Mouse (Mus musculus): ENCODE results near the gene Klhl10. TPM values are rescaled to one million over a fixed set of nuclear protein-coding genes. Genes with fewer than 3 reads are reported as not detected.
A peak's percentile ranks its signal among the peaks of the same experiment; 100 is the strongest.

Gene Klhl10
- total and polyA plus RNA-seq, 3 experiments = 0.65 to 0.81 TPM; not detected in 1

GRCm38 (mm10) chr11:100425851-100426250 lies 15.9 kb upstream of the Klhl10 start:
- DNase-seq (ENCODE audit: low read depth, low spot score) = peak; percentile 95
- Histone ChIP-seq H3K79me2 (ENCODE audit: control insufficient read depth, insufficient read depth, low read length, poor library complexity) (no peaks in the 10 kb centered on the region), H3K9ac (ENCODE audit: control insufficient read depth, low read depth, low read length, poor library complexity, severe bottlenecking) (peak overlapping the region; percentile 25), H3K4me3 (ENCODE audit: control insufficient read depth in 1 of 2, insufficient read depth in 1 of 2, low read depth in 2 of 2, low read length in 2 of 2) (no peak overlapping the region), H3K36me3 (ENCODE audit: control insufficient read depth in 1 of 2, insufficient read depth in 2 of 2, low read length in 2 of 2) (peaks cover 0 to 4% of the 10 kb centered on the region in 2 experiments; a peak in 2 of 4 replicates), H3K9me3 (replicated peaks; ENCODE audit: insufficient read depth, low read length) (no peaks in the 10 kb centered on the region), H3K27ac (ENCODE audit: control insufficient read depth, low read depth, low read length) (peak overlapping the region; percentile 12; the same call in 1 of the 2 replicates), H3K4me1 (ENCODE audit: control insufficient read depth in 1 of 2, insufficient read depth in 2 of 2, low read length in 2 of 2) (peaks cover 2 to 8% of the 10 kb centered on the region in 2 experiments), H3K27me3 (ENCODE audit: control insufficient read depth in 1 of 2, insufficient read depth in 2 of 2, low read length in 2 of 2) (no peaks in the 10 kb centered on the region)
- TF ChIP-seq POLR2AphosphoS5 (IDR thresholded peaks at IDR 0.05; ENCODE audit: borderline replicate concordance, low read depth, low read length) (no peak), KAT2A (conservative IDR thresholded peaks at IDR 0.05; ENCODE audit: low read depth, low read length) (no peak; the same call in 1 of the 2 replicates), MXI1 (IDR thresholded peaks at IDR 0.05; ENCODE audit: low read depth, low read length) (peak; percentile 65), SMC3 (IDR thresholded peaks at IDR 0.05; ENCODE audit: low read depth, low read length) (peak; percentile 98), EP300 (IDR thresholded peaks at IDR 0.05; ENCODE audit: low read depth in 1 of 2, low read length in 2 of 2) (peak; percentile 70 to 78), UBTF (IDR thresholded peaks at IDR 0.05; ENCODE audit: borderline replicate concordance, insufficient read depth, low read depth, low read length) (no peak), RAD21 (IDR thresholded peaks at IDR 0.05; ENCODE audit: low read depth, low read length) (no peak; the same call in none of the 2 replicates), TCF12 (IDR thresholded peaks at IDR 0.05; ENCODE audit: low read depth, low read length) (peak; percentile 64), MAFK (IDR thresholded peaks at IDR 0.05; ENCODE audit: borderline replicate concordance, low read depth, low read length) (no peak), POLR2AphosphoS2 (IDR thresholded peaks at IDR 0.05; ENCODE audit: low read length) (no peak), HCFC1 (IDR thresholded peaks at IDR 0.05; ENCODE audit: low read depth, low read length) (peak; percentile 59; the same call in 1 of the 2 replicates), TAL1 (IDR thresholded peaks at IDR 0.05; ENCODE audit: low read length) (no peak), NELFE (IDR thresholded peaks at IDR 0.05; ENCODE audit: low read depth, low read length) (no peak), GABPA (IDR thresholded peaks at IDR 0.05; ENCODE audit: low read depth, low read length) (no peak), MAZ (IDR thresholded peaks at IDR 0.05; ENCODE audit: low read depth, low read length) (0 out of 2 replicates have a peak, but pooled peaks have one; percentile 80), NRF1 (IDR thresholded peaks at IDR 0.05; ENCODE audit: insufficient read depth, low read depth, low read length, poor library complexity, severe bottlenecking) (no peak), ZKSCAN1 (IDR thresholded peaks at IDR 0.05; ENCODE audit: low read depth, low read length) (peak; percentile 15; the same call in 1 of the 2 replicates), ETS1 (IDR thresholded peaks at IDR 0.05; ENCODE audit: low read depth, low read length) (peak; percentile 46; the same call in 1 of the 2 replicates), CHD2 (IDR thresholded peaks at IDR 0.05; ENCODE audit: low read length) (no peak), ZC3H11A (IDR thresholded peaks at IDR 0.05; ENCODE audit: low read depth, low read length) (peak; percentile 95), CTCF (IDR thresholded peaks at IDR 0.05 in 2 of 3, conservative IDR thresholded peaks at IDR 0.05 in 1 of 3; ENCODE audit: control insufficient read depth in 1 of 3, insufficient read depth in 1 of 3, low read depth in 2 of 3, low read length in 3 of 3, poor library complexity in 1 of 3, severe bottlenecking in 1 of 3) (peak; percentile 95 to 99 (median 97)), SIN3A (IDR thresholded peaks at IDR 0.05; ENCODE audit: low read length) (peak; percentile 71), TBP (IDR thresholded peaks at IDR 0.05; ENCODE audit: low read depth, low read length) (no peak), USF1 (IDR thresholded peaks at IDR 0.05; ENCODE audit: low read depth, low read length) (no peak), E2F4 (IDR thresholded peaks at IDR 0.05; ENCODE audit: borderline replicate concordance, low read depth, low read length) (no peak), CHD1 (IDR thresholded peaks at IDR 0.05; ENCODE audit: low read depth, low read length) (no peak), JUND (IDR thresholded peaks at IDR 0.05; ENCODE audit: low read depth, low read length) (0 out of 2 replicates have a peak, but pooled peaks have one; percentile 40), ELF1 (IDR thresholded peaks at IDR 0.05; ENCODE audit: low read depth, low read length) (0 out of 2 replicates have a peak, but pooled peaks have one; percentile 40), ZMIZ1 (IDR thresholded peaks at IDR 0.05; ENCODE audit: low read depth, low read length) (no peak), ZNF384 (IDR thresholded peaks at IDR 0.05; ENCODE audit: low read depth, low read length) (peak; percentile 65; the same call in 1 of the 2 replicates), USF2 (IDR thresholded peaks at IDR 0.05; ENCODE audit: borderline replicate concordance in 1 of 2, insufficient read depth in 1 of 2, low read depth in 1 of 2, low read length in 2 of 2) (no peak), POLR2A (IDR thresholded peaks at IDR 0.05; ENCODE audit: control insufficient read depth in 1 of 2, insufficient read depth in 1 of 2, low read depth in 1 of 2, low read length in 2 of 2, poor library complexity in 1 of 2) (no peak), RCOR1 (IDR thresholded peaks at IDR 0.05; ENCODE audit: low read depth, low read length) (peak; percentile 65; the same call in 1 of the 2 replicates), BHLHE40 (IDR thresholded peaks at IDR 0.05; ENCODE audit: borderline replicate concordance, low read depth, low read length) (no peak), MAX (IDR thresholded peaks at IDR 0.05; ENCODE audit: low read length) (no peak; the same call in 1 of the 2 replicates), MEF2A (IDR thresholded peaks at IDR 0.05; ENCODE audit: extremely low read depth, insufficient replicate concordance, low read depth, low read length, poor library complexity, severe bottlenecking) (no peak), GATA1 (IDR thresholded peaks at IDR 0.05; ENCODE audit: low read depth, low read length) (peak; percentile 96)
